Mouse (Mus musculus) limb, embryonic 11.5 days (tissue): ENCODE measurements at regions not wholly inside any gene's neighbourhood (a gene's known extent, or its start where the extent isn't known, plus 50 kb on each side); places are given as distances from the start of the nearest gene placed in this dataset.
A peak's percentile ranks its signal among the peaks of the same experiment; 100 is the strongest.

Source experiments
- ATAC-seq: fragments of 200-750 bp; cut with Nextera tagmentation; 2 replicates; pipeline ENCODE4 v1.8.0; 2017; ENCODE audit warnings: low read depth; ENCODE audit not compliant: insufficient number of reproducible peaks, low FRiP score, low TSS enrichment
- DNase-seq: peaks from one replicate; pipeline ENCODE4 v3.0.0-alpha.2; 2015; ENCODE audit warnings: low spot score
- H3K27ac ChIP-seq: fragments of 300-500 bp; sonication (generic); replicated peaks from 2 replicates; pipeline ENCODE4 v1.5.1; 2014; ENCODE audit warnings: low read depth, mild to moderate bottlenecking, low read length
- H3K27me3 ChIP-seq: fragments of 300-500 bp; sonication (generic); 2 replicates; pipeline ENCODE4 v1.6.1; 2014; ENCODE audit warnings: mild to moderate bottlenecking, low read length, mixed read lengths; ENCODE audit not compliant: control insufficient read depth, insufficient read depth
- H3K36me3 ChIP-seq: fragments of 300-500 bp; sonication (generic); 2 replicates; pipeline ENCODE4 v1.6.1; 2014; ENCODE audit warnings: mild to moderate bottlenecking, low read length, moderate library complexity, mixed read lengths; ENCODE audit not compliant: control insufficient read depth, insufficient read depth
- H3K4me1 ChIP-seq: fragments of 300-500 bp; sonication (generic); 2 replicates; pipeline ENCODE4 v1.6.1; 2014; ENCODE audit warnings: low read length, mixed read lengths; ENCODE audit not compliant: control insufficient read depth, insufficient read depth
- H3K4me2 ChIP-seq: fragments of 300-500 bp; sonication (generic); 2 replicates; pipeline ENCODE4 v1.6.1; 2014; ENCODE audit warnings: low read depth, mild to moderate bottlenecking, moderate library complexity; ENCODE audit not compliant: severe bottlenecking
- H3K4me3 ChIP-seq: fragments of 300-500 bp; sonication (generic); 2 replicates; pipeline ENCODE4 v1.5.1; 2014; ENCODE audit warnings: low read depth, low read length
- H3K9ac ChIP-seq: fragments of 300-500 bp; sonication (generic); 2 replicates; pipeline ENCODE4 v1.6.1; 2014; ENCODE audit warnings: mild to moderate bottlenecking, low read length
- H3K9me3 ChIP-seq: fragments of 300-500 bp; sonication (generic); 2 replicates; pipeline ENCODE4 v1.6.1; 2016; ENCODE audit warnings: low read length; ENCODE audit not compliant: control insufficient read depth
- WGBS: fragments of 180-500 bp; shearing (Covaris S2); extraction: QIAGEN DNeasy Blood & Tissue Kit; methylation state at CpG from one replicate; pipeline ENCODE4 v1.1.7; 2014; 5-methylcytosine and 5-hydroxymethylcytosine counted together

GRCm38 (mm10) chr9:46816126-46816525 lies 182.4 kb upstream of the Gm4791 start:
- Histone ChIP-seq H3K9me3 (no peaks in the 10 kb centered on the region), H3K4me3 (no peak overlapping the region), H3K27me3 (no peaks in the 10 kb centered on the region), H3K36me3 (no peaks in the 10 kb centered on the region), H3K27ac (no peak overlapping the region), H3K4me1 (no peaks in the 10 kb centered on the region), H3K9ac (no peak overlapping the region), H3K4me2 (no peak overlapping the region)
- WGBS = 93% methylated on average over 5 of the region's 5 CpGs
- ATAC-seq = no peak
- DNase-seq = no peak

GRCm38 (mm10) chr9:46814478-46815241 lies 183.9 kb upstream of the Gm4791 start:
- Histone ChIP-seq H3K4me2 (peak overlapping the region; percentile 41), H3K9ac (no peak overlapping the region), H3K36me3 (no peaks in the 10 kb centered on the region), H3K27me3 (no peaks in the 10 kb centered on the region), H3K4me1 (no peaks in the 10 kb centered on the region), H3K4me3 (peak overlapping the region; percentile 15), H3K27ac (no peak overlapping the region), H3K9me3 (no peaks in the 10 kb centered on the region)
- ATAC-seq (0 out of 2 replicates have a peak, but pooled peaks have one; percentile 31), DNase-seq (peak; percentile 85)
- WGBS = 15% methylated on average over 22 of the region's 22 CpGs

GRCm38 (mm10) chr9:46810266-46810665 lies 188.3 kb upstream of the Gm4791 start:
- 87% methylated on average over 7 of the region's 7 CpGs for WGBS
- H3K9me3 ChIP-seq = no peaks in the 10 kb centered on the region
- no peaks in the 10 kb centered on the region for H3K27me3 ChIP-seq

DNA sequence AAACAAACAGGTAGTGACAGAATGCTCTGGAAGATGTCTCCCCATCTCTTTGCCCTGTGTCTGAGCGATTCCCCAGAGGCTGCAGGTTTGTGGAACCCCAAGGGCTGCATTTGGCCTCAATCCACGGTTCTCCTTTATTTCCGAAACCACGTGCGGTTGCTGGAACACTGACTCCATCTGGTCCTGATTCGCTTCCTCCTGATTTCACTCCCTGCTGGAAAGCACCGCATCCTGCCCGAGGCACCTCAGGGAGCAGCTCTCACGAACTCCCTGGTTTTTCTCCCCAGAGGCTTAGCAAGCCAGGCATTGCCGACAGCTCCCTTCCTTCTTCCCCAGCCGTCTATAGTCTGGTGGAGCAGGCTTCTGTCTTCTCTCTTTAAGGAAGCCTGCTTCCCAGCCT lies 203.1 kb upstream of the Gm4791 start:
- H3K27me3 ChIP-seq = no peaks in the 10 kb centered on the region

More at GRCm38 (mm10) chr9:46810266-46810665, 188.3 kb upstream of the Gm4791 start:
- Histone ChIP-seq H3K27ac (no peak overlapping the region), H3K36me3 (no peaks in the 10 kb centered on the region), H3K4me1 (no peaks in the 10 kb centered on the region), H3K9ac (no peak overlapping the region), H3K4me3 (no peak overlapping the region), H3K4me2 (no peak overlapping the region)
- ATAC-seq (no peak), DNase-seq (no peak)

GRCm38 (mm10) chr9:46789036-46789435 lies 209.5 kb upstream of the Gm4791 start:
- H3K27ac ChIP-seq = no peak overlapping the region
- no peak overlapping the region for H3K9ac ChIP-seq
- H3K4me3 ChIP-seq = no peak overlapping the region
- no peaks in the 10 kb centered on the region for H3K9me3 ChIP-seq
- H3K36me3 ChIP-seq = no peaks in the 10 kb centered on the region
- no peaks in the 10 kb centered on the region for H3K27me3 ChIP-seq
- DNase-seq (no peak), ATAC-seq (no peak)
- H3K4me2 ChIP-seq = no peak overlapping the region
- WGBS = 83% methylated on average over 10 of the region's 10 CpGs
- no peaks in the 10 kb centered on the region for H3K4me1 ChIP-seq

More for the DNA sequence above, 203.1 kb upstream of the Gm4791 start:
- no peak for DNase-seq
- WGBS = 69% methylated on average over 11 of the region's 11 CpGs
- no peak for ATAC-seq
- Histone ChIP-seq H3K9me3 (no peaks in the 10 kb centered on the region), H3K27ac (no peak overlapping the region), H3K36me3 (no peaks in the 10 kb centered on the region), H3K4me3 (no peak overlapping the region), H3K4me2 (no peak overlapping the region), H3K9ac (no peak overlapping the region), H3K4me1 (no peaks in the 10 kb centered on the region)

GRCm38 (mm10) chr9:46788456-46788855 lies 210.1 kb upstream of the Gm4791 start:
- Histone ChIP-seq H3K4me1 (no peaks in the 10 kb centered on the region), H3K27me3 (no peaks in the 10 kb centered on the region), H3K4me2 (no peak overlapping the region), H3K27ac (no peak overlapping the region), H3K9me3 (no peaks in the 10 kb centered on the region), H3K36me3 (no peaks in the 10 kb centered on the region), H3K9ac (no peak overlapping the region), H3K4me3 (no peak overlapping the region)
- ATAC-seq (no peak), DNase-seq (no peak)
- 91% methylated on average over 5 of the region's 5 CpGs for WGBS

- Histone ChIP-seq H3K36me3 (no peaks in the 10 kb centered on the region), H3K4me1 (no peaks in the 10 kb centered on the region), H3K27me3 (no peaks in the 10 kb centered on the region), H3K4me3 (no peak overlapping the region), H3K9ac (no peak overlapping the region), H3K4me2 (no peak overlapping the region), H3K27ac (no peak overlapping the region), H3K9me3 (no peaks in the 10 kb centered on the region)
- WGBS = 75% methylated on average over 17 of the region's 17 CpGs
- ATAC-seq = no peak
- DNase-seq = no peak
Measured at GRCm38 (mm10) chr9:46784355-46784975, 214.1 kb upstream of the Gm4791 start.

GRCm38 (mm10) chr9:46783597-46784354 lies 214.8 kb upstream of the Gm4791 start:
- no peak overlapping the region for H3K4me3 ChIP-seq
- H3K27me3 ChIP-seq = no peaks in the 10 kb centered on the region
- no peaks in the 10 kb centered on the region for H3K4me1 ChIP-seq
- DNase-seq (no peak), ATAC-seq (no peak)
- H3K9ac ChIP-seq = no peak overlapping the region
- no peak overlapping the region for H3K4me2 ChIP-seq
- 87% methylated on average over 12 of the region's 12 CpGs for WGBS
- no peak overlapping the region for H3K27ac ChIP-seq
- no peaks in the 10 kb centered on the region for H3K9me3 ChIP-seq
- no peaks in the 10 kb centered on the region for H3K36me3 ChIP-seq
